8 mouse cellular contexts compared by ENCODE assay signal in the genomic region with DNA sequence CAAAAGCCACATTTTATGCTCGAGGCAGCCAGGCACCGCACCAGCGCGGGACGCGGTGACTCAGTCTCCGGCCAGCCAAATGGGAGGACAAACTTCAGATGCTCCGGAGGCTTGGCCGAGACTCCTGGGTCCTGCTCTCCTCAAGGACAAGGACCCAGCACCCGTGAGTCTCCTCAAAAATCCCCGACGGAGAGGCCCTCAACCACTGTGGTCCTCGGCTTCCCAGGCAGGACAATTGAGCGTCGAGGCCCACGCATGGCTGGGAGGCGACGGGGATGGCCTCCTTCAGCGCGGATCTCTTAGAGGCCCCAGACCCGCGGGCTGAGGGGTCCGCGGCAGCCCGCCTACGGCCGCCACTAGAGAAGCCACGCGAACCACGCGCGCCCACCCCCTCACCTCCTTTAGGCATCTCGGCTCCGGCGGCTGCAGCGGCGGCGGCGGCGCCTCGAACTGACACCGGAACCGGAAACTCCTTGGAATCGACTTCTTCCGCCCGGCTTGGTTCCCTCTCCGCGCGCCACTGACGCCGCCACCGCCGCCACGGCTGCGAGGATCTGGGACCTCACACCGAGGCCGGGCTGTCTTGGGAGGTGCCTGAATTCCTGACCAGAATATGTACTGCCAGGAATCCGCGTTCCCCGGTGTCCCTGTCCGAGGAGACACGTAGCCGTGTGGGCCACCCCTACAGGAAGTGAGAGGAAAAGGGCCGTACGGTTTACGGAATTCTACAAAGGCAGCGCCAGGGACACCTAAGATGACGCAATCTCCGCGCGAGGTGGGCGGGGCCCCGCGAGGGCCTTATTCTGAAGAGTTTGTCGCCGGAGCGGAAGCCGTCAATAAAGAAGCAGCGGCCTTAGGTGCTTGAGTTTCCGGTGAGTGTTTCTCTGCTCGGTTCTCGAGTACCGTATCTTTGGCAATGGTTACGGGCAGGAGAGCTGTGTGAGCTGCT. TPM values are rescaled to one million over a fixed set of nuclear protein-coding genes. Genes with fewer than 3 reads are reported as not detected.
DNase-seq lines count a peak whose midpoint lies in the region; ATAC-seq and TF ChIP-seq lines count a peak whose summit lies in the region.

Gene Pdap1, minus strand, starts transcription at position 668 of the 949 bp plus-strand sequence.
Gene Bud31, plus strand, starts transcription at position 792 of the 949 bp plus-strand sequence.

- no peaks in the 10 kb centered on the region for H3K27me3 ChIP-seq in hindbrain, embryonic 10.5 days (ENCODE audit: insufficient read depth, poor library complexity, severe bottlenecking)
- H3K27me3 ChIP-seq in lung, postnatal 0 days (replicated peaks; ENCODE audit: insufficient read depth, low read length) = no peaks in the 10 kb centered on the region

- TF ChIP-seq CTCF in lung, postnatal 0 days (IDR thresholded peaks at IDR 0.05) = no peak

- WGBS in hindbrain, embryonic 10.5 days = under 1% methylated on average over 84 of the region's 84 CpGs
- 1% methylated on average over 81 of the region's 84 CpGs for WGBS in lung, postnatal 0 days

- H3K4me3 ChIP-seq in hindbrain, embryonic 10.5 days = peak within 1 kb of the TSS; percentile 99
- H3K4me3 ChIP-seq in lung, postnatal 0 days (ENCODE audit: low read depth, low read length) = peak within 1 kb of the TSS; percentile 92

- peaks cover 28% of the 10 kb centered on the region for H3K4me1 ChIP-seq in hindbrain, embryonic 10.5 days (replicated peaks)
- peaks cover 8% of the 10 kb centered on the region; the same call in 1 of the 2 replicates for H3K4me1 ChIP-seq in lung, postnatal 0 days (ENCODE audit: insufficient read depth, low read depth, low read length)

- H3K27ac ChIP-seq in hindbrain, embryonic 10.5 days = peak within 1 kb of the TSS; percentile 99
- peak within 1 kb of the TSS; percentile 94 for H3K27ac ChIP-seq in lung, postnatal 0 days (ENCODE audit: low read length)

- H3K36me3 ChIP-seq in hindbrain, embryonic 10.5 days = peaks cover 64% of the 10 kb centered on the region
- peaks cover 24% of the 10 kb centered on the region; the same call in 1 of the 2 replicates for H3K36me3 ChIP-seq in lung, postnatal 0 days (ENCODE audit: insufficient read depth, low read length)

- ATAC-seq in frontal cortex, adult (ENCODE audit: low TSS enrichment) = peak; percentile 93
- ATAC-seq in lung, postnatal 0 days = peak; percentile 96

- TF ChIP-seq EP300 in lung, postnatal 0 days (IDR thresholded peaks at IDR 0.05) = peak; percentile 88

- H3K9me3 ChIP-seq in hindbrain, embryonic 10.5 days = no peaks in the 10 kb centered on the region
- H3K9me3 ChIP-seq in lung, postnatal 0 days (ENCODE audit: low read length) = no peaks in the 10 kb centered on the region

- peak; percentile 70 for DNase-seq in MEL-GATA-1-ER (ENCODE audit: extremely low read depth, low read depth)
- peak; percentile 97 for DNase-seq in cerebellum, adult 8-10 months
- DNase-seq in hindbrain, embryonic 10.5 days (ENCODE audit: low spot score) = peak; percentile 93
- peak; percentile 93 for DNase-seq in layer of hippocampus, adult 9-11 months
- peak; percentile 97 for DNase-seq in lung, postnatal 0 days (ENCODE audit: low spot score)
- DNase-seq in ovary, postnatal 14 days (ENCODE audit: low spot score) = peak; percentile 94
- DNase-seq in thymus, postnatal 14 days = peak; percentile 96

- H3K4me2 ChIP-seq in lung, postnatal 0 days (replicated peaks; ENCODE audit: low read depth, low read length) = peak within 1 kb of the TSS; percentile 86

- peak within 1 kb of the TSS; percentile 85 for H3K9ac ChIP-seq in lung, postnatal 0 days (replicated peaks; ENCODE audit: low read depth)

RNA-seq across cellular contexts. Expression of gene Pdap1, which starts in this region (rescaled TPM):
- 130 and 135 TPM in 2 replicates for polyA plus RNA-seq in hindbrain, embryonic 10.5 days (2016; fragmentation: Nextera tagmentation; extraction: Ambion mirVana)
- polyA plus RNA-seq in lung, postnatal 0 days (2015; fragmentation: Nextera tagmentation; extraction: Ambion mirVana) = 47.9 and 51.1 TPM in 2 replicates

RNA-seq across cellular contexts. Expression of gene Bud31, which starts in this region (rescaled TPM):
- polyA plus RNA-seq in hindbrain, embryonic 10.5 days (2016; fragmentation: Nextera tagmentation; extraction: Ambion mirVana) = 244 and 266 TPM in 2 replicates
- 152 TPM in 2 replicates for polyA plus RNA-seq in lung, postnatal 0 days (2015; fragmentation: Nextera tagmentation; extraction: Ambion mirVana)

Comparison
In these comparisons a context has a peak if more than half of its experiments do, and no peak if none do; other contexts are left out.
1. Peak in every context shown above with its lines: DNase-seq, ATAC-seq, H3K4me3 ChIP-seq and H3K27ac ChIP-seq.